Mouse (Mus musculus): ENCODE measurements around the gene Lhx1. TPM values are rescaled to one million over a fixed set of nuclear protein-coding genes. Genes with fewer than 3 reads are reported as not detected.

Lhx1 gene
- polyA plus RNA-seq (2021; fragmentation: Nextera tagmentation), result 0.10 and 0.36 TPM in 2 replicates
- long read RNA-seq, experiment 1, result 0 reads
- long read RNA-seq, experiment 2, transcript Lhx1-201 (5 exons, 3,846 nt), result major isoform, 5 of 6 reads
- long read RNA-seq, experiment 2, partial matches to known transcripts, result 0 of 6 reads
- long read RNA-seq, experiment 2, other reads (novel, unspliced or antisense), result 1 of 6 reads

GRCm38 (mm10) chr11:84525421-84526274 is at the start of gene Lhx1:
Lhx1 (minus strand) TSS chr11:84525535.

GRCm38 (mm10) chr11:84513171-84514116 is 11.9 kb downstream of the Lhx1 start, which contains the start of gene Aatf:
Aatf (minus strand) TSS chr11:84513522.

Other genes with a start within 250 kb of the Lhx1 start
- 16.2 and 17.5 TPM in 2 replicates for gene Aatf, start 12.0 kb downstream of the Lhx1 start, polyA plus RNA-seq (2021; fragmentation: Nextera tagmentation)

All from layer of hippocampus, adult 6 months (tissue).